Mouse (Mus musculus) heart, embryonic 13.5 days (tissue): ENCODE measurements at regions not wholly inside any gene's neighbourhood (a gene's known extent, or its start where the extent isn't known, plus 50 kb on each side); places are given as distances from the start of the nearest gene placed in this dataset.

Experiments
- ATAC-seq: fragments of 200-750 bp; cut with Nextera tagmentation; 2 replicates; pipeline ENCODE4 v1.8.0; 2017; ENCODE audit warnings: moderate TSS enrichment; ENCODE audit not compliant: insufficient number of reproducible peaks, low FRiP score, low TSS enrichment; ENCODE audit errors: extremely low read depth
- H3K27ac ChIP-seq: fragments of 300-500 bp; sonication (generic); replicated peaks from 2 replicates; pipeline ENCODE4 v1.5.1; 2015; ENCODE audit warnings: moderate library complexity, mild to moderate bottlenecking, inconsistent platforms
- H3K27me3 ChIP-seq: fragments of 300-500 bp; sonication (generic); replicated peaks from 2 replicates; pipeline ENCODE4 v1.6.1; 2015; ENCODE audit warnings: mild to moderate bottlenecking, inconsistent platforms
- H3K36me3 ChIP-seq: fragments of 300-500 bp; sonication (generic); 2 replicates; pipeline ENCODE4 v1.6.1; 2015; ENCODE audit warnings: mild to moderate bottlenecking, inconsistent platforms
- H3K4me1 ChIP-seq: fragments of 300-500 bp; sonication (generic); 2 replicates; pipeline ENCODE4 v1.6.1; 2015; ENCODE audit warnings: inconsistent platforms
- H3K4me2 ChIP-seq: fragments of 300-500 bp; sonication (generic); 2 replicates; pipeline ENCODE4 v1.6.1; 2015; ENCODE audit warnings: inconsistent platforms, mild to moderate bottlenecking, moderate library complexity
- H3K4me3 ChIP-seq: fragments of 300-500 bp; sonication (generic); 2 replicates; pipeline ENCODE4 v1.5.1; 2015; ENCODE audit warnings: moderate library complexity, mild to moderate bottlenecking, inconsistent platforms
- H3K9ac ChIP-seq: fragments of 300-500 bp; sonication (generic); 2 replicates; pipeline ENCODE4 v1.6.1; 2015; ENCODE audit warnings: inconsistent platforms, mild to moderate bottlenecking, moderate library complexity
- H3K9me3 ChIP-seq: fragments of 300-500 bp; sonication (generic); 2 replicates; pipeline ENCODE4 v1.6.1; 2016; ENCODE audit warnings: inconsistent platforms
- WGBS: fragments of 180-500 bp; shearing (Covaris S2); methylation state at CpG from one replicate; pipeline ENCODE4 v1.1.7; 2015; ENCODE audit warnings: mixed read lengths; 5-methylcytosine and 5-hydroxymethylcytosine counted together

GRCm38 (mm10) chr9:25201671-25202070 is 50.1 kb upstream of the Herpud2 start:
- H3K9ac ChIP-seq, result peak overlapping the region; percentile 56
- no peaks in the 10 kb centered on the region for H3K27me3 ChIP-seq
- H3K4me2 ChIP-seq, result peak overlapping the region; percentile 52
- peaks cover 43% of the 10 kb centered on the region for H3K4me1 ChIP-seq
- WGBS, result 13% methylated on average over 6 of the region's 6 CpGs
- no peaks in the 10 kb centered on the region for H3K36me3 ChIP-seq
- H3K9me3 ChIP-seq, result no peaks in the 10 kb centered on the region
- ATAC-seq, result no peak
- H3K4me3 ChIP-seq, result peak overlapping the region; percentile 24
- peak overlapping the region; percentile 90 for H3K27ac ChIP-seq
